Mouse (Mus musculus) adrenal gland, postnatal 14 days (tissue): ENCODE results near the gene Oas1f. TPM values are rescaled to one million over a fixed set of nuclear protein-coding genes. Genes with fewer than 3 reads are reported as not detected.
"Not testable (repeated sequence)": the region's sequence is repeated elsewhere in the genome, so short reads cannot be mapped to it uniquely, and the experiment has no call there.

ENCODE experiments used
- DNase-seq: peaks from one replicate; pipeline ENCODE4 v3.0.0; 2021; ENCODE audit warnings: mixed read lengths
- long read RNA-seq, 2 experiments: library from polyadenylated mRNA; stranded (forward); transcript quantifications; one replicate each; pipeline ENCODE4 v2.0.0; 2021
- total RNA-seq: library from RNA; stranded (reverse); gene quantifications from 2 replicates; pipeline ENCODE4 v1.2.3, GENCODE M21; 2021

Gene Oas1f
- total RNA-seq: not detected in 2 replicates
- long read RNA-seq, experiment 1: 0 reads
- long read RNA-seq, experiment 2: 0 reads

DNA sequence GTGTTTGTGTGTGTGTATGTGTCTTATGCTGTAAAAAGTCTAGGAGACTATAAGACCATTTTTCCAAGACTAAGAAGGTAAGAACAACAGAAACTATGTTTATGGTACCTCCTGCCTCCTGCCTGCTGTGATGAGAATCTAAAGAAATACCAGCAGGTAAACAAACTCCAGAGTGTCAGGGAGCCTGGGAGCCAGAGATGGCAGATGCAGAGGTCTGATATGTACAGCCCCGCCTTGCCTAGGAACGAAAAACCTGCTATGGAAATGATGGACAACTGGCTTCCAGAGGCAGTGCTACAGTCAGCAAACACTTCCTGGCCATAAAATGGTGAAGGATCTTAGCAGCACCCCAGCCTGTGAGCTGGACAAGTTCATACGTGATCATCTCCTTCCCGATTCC is at the start of gene Oas1f:
TSS of gene Oas1f (plus strand) at position 301 of the 400 bp plus-strand sequence.
- DNase-seq: no peak

DNA sequence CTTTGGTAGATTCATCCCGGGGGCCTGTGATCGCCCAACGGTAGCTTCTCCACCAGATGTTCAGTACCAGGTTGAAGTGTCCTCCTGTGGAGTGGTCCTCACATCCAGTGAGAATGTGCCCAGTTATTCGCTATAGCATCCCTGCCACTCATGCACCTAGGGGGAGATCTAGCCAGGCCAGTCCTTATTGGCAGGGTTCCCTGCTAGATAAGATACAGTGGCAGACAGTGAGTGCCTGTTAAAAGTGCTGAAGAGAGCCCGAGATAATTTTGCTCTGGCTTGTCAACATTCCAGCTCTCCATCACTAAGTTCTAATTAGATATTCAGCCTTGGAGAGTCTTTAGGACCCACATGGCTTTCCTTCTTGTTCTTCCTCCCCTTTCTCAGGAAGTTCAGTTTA is 49.0 kb upstream of the Oas1f start:
- not testable (repeated sequence) for DNase-seq

- not testable (repeated sequence) for DNase-seq
Observed at GRCm38 (mm10) chr5:120798943-120799342, 48.2 kb upstream of the Oas1f start.

DNA sequence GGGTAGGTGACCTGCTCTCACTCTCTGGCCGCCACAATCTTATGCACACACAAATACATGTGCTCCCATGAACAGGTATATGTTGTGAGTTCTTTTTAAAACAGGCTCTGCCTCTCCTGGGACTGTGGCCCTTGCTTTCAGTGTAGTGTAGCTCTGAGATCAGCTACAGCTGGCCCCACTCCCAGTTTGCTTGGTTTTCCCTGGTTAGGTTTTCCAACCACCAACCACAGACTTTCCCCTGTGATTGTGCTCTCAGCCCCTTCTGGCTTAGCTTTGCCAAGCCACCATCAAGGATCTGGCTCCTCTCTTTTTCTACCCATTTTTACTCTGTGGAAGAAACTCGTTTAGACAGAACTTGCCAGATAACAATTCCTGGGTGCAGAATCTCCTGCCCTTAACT is 43.6 kb upstream of the Oas1f start:
- no peak for DNase-seq

DNA sequence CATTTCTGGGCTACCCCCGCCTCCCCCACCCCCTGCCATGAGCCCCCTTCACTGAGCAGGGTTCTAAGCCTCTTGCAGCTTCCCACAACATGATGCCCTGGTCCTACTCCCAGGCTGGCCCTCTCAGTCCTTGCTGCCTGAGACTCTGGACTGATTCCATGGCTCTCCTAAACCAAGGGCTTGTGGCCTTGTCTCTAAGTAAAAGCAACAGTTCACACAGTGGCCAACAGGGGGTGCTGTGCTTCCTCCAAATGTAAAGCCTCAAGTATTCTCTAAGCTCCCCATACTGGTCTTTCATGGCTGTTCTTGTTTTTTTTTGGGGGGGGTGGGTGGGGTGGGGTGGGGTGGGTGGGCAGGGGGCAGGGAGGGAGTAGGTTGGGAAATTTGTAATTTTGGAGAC is 40.7 kb upstream of the Oas1f start:
- peak; percentile 65 for DNase-seq

GRCm38 (mm10) chr5:120809171-120809570 is 38.0 kb upstream of the Oas1f start:
- DNase-seq: no peak

DNA sequence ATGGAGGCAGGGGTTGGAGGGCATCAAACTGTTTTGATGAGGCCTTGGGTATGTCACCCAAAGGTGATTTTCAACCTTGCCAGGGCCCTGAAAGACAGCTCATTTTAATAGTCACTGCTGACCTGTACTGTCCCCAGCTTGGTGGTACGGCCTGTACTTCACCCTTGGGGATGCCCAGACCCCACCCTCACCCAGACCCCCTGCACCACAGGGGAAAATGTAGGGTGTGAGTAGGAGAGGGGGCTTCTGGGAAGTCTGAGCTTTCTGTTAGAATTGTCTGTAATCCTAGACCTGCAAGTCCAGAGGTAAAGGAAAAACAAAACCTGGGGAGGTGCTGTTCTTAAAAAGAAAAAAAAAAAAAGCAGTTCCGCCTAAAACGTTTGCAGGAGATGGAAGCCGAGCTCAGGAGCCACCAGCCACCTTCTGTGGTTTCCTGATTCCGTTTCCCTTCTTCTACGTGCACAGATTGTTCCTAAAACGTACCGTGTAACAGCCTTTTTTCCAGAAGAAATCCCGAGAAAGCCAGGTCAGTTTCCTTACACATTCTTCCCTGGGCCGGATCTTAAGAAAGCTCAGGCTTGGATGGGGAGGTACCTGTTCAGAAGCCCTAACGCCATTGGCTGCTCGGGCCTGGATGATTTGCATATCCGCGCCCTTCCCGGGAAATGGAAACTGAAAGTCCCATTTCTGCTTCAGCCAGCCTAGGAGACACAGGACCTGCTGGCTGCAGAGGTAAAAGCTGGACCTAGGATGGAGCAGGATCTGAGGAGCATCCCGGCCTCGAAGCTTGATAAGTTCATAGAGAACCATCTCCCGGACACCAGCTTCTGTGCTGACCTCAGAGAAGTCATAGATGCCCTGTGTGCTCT is 35.0 kb upstream of the Oas1f start, which contains the start of gene Oas1c:
TSS of gene Oas1c (minus strand) at position 564 of the 869 bp plus-strand sequence.
- DNase-seq: peak; percentile 91

DNA sequence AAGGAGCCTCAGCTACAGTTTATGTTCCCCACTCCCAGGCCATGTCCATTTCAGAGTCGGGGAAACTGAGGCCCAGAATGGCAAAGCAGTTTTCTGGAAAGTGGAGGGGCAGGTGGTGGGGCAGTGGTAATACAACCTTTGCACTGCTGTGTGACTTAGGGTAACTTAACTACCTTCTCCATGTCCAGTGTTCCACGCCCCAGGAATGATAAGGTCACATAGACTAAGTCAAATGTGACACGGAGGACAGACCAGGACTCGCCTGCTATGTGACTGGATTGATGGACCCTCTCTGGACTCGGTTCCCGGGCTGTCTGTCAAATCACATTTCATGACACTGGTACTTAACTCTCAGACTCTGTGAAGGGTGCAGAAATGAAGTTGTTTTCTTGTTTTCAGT is 34.1 kb upstream of the Oas1f start:
- peak; percentile 5 for DNase-seq

- DNase-seq: peak; percentile 40
Observed at GRCm38 (mm10) chr5:120815949-120816348, 31.2 kb upstream of the Oas1f start.

GRCm38 (mm10) chr5:120818999-120819398 is 28.2 kb upstream of the Oas1f start:
- DNase-seq: no peak

DNA sequence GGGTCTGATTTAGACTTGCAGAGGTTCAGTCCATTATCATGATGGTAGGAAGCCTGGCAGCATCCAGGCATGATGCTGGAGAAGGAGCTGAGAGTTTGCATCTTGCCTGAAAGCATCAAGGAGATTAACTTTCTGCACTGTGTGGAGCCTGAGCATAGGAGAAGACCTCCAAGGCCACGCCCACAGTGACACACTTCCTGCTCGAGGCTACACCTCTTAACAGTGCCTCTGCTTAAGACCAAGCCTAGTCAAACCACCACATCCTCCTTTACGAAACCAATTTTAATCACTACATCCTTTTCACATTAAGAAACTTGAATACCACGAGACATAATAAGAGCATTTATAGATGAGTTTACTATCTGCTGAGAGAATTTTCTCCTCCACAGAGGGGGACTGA is 16.1 kb upstream of the Oas1f start:
- DNase-seq: no peak

DNA sequence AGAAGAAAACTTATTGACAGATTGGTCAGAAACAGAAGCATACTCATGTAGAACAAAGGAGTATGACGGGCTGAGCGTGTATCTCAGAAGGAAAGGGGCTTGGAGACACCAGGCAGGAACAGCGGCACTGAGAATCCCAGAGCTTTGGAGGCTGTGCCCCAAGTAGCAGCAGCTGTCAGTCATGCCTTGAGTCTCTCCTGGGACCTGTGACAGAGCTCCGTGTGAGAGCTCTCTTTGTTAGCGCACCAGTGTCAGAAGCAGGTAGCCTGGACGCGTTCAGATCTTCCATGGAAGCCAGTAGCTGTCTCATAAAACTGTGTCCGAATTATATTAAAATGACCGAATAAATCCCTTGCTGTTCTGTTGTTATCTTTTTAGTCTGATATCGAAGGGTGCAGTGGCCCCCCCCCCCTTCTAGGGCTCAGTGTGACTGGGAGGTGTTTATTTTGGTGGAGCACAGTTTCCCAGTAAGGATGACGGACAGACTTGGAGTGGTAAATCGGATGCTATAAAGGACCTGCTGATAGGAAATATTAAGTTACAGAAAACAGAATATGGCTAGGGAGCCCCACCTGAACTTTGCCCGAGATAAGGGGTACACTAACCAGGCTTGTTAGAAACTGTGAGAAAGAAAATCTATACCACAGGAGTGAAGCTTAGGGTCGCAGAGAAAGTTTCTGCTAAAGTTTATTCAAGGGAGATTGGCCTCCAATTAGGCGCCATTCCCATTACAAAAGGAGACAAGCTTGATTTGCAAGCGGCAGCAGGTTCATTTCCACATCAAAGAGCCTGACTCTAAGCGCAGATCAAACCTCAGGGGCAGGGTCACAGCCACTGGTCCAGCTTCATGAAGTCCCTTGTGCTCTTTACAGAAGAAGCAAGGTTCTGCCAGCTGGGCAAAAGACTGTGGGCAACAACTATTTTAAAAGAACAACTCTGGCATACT is 13.6 kb upstream of the Oas1f start:
- DNase-seq: no peak

- peak; percentile 57 for DNase-seq
Observed at GRCm38 (mm10) chr5:120836731-120837585, 10.2 kb upstream of the Oas1f start.

GRCm38 (mm10) chr5:120844713-120845112 is 2.5 kb upstream of the Oas1f start:
- peak; percentile 47 for DNase-seq

GRCm38 (mm10) chr5:120849601-120850136 is 2.5 kb downstream of the Oas1f start:
- peak; percentile 51 for DNase-seq

DNA sequence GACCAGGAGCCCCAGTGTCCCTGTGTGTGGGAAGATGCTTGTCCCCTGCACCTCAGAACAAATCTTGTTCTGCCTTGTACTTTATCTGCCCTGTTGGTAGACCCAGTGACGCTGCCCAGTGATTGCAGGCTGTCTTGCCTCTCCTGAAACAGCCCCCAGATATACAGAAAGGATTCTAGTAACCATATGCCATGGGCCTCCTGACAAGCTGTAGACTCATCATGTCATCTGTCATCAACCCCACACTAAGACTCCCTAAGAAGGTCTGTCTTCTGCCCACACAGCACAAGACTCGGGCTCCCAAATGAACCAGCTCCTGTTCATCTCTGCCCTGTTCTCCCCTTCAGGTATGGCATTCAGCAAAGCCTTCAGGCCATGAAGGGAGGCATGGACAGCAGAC is 12.1 kb downstream of the Oas1f start:
- no peak for DNase-seq

DNA sequence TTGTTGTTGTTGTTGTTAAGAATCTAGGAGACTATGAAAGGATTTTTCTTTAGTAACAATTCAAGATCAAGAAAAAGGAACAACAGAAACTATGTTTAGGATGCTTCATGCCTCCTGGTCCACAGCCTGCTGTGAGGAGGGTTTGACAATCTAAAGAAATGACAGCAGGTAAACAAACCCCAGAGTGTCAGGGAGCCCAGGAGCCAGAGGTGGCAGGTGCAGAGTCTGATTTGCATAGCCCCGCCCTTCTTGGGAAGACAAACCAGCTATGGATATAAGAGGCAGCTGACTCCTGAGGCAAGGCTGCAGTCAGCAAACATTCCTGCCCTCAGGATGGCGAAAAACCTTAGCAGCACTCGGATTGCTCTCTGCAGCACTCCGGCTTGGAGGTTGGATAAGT is 14.0 kb downstream of the Oas1f start, which contains the start of gene Oas1h:
TSS of gene Oas1h (plus strand) at position 301 of the 400 bp plus-strand sequence.
- no peak for DNase-seq

GRCm38 (mm10) chr5:120865336-120865860 is 18.2 kb downstream of the Oas1f start:
- no peak for DNase-seq

- no peak for DNase-seq
Observed at GRCm38 (mm10) chr5:120869436-120870015, 22.4 kb downstream of the Oas1f start.

DNA sequence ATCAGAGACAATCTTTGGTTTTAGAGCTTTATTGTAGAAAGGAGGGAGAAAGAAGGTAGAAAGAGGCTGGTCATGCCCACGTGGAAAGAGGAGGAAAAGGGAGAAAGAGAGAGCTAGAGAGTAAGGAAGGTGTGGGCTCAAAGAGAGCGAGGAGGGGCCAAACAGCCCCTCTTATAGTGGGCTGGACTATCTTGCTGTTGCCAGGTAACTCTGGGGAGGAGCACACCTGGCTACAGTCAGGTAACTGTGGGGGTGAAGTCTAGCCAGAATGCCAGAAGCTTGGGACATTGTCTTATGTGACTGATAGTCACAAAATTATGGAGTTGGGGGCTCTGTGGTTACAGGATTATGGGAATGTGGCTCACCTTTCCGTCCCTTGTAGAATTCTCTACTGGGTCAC is 22.9 kb downstream of the Oas1f start:
- no peak for DNase-seq

- DNase-seq: no peak
Observed at GRCm38 (mm10) chr5:120870782-120871181, 23.6 kb downstream of the Oas1f start.
